Mouse (Mus musculus) hematopoietic stem cell, adult 5-6 weeks (primary cell): ENCODE measurements at regions not wholly inside any gene's neighbourhood (a gene's known extent, or its start where the extent isn't known, plus 50 kb on each side); places are given as distances from the start of the nearest gene placed in this dataset.
"Not testable (repeated sequence)": the region's sequence is repeated elsewhere in the genome, so short reads cannot be mapped to it uniquely, and the experiment has no call there.

Source experiments
- ATAC-seq, 2 experiments: fragments of 125-278 bp in 1 of 2; replicated peaks in 1 of 2; 2 replicates each; pipeline ENCODE4 v1.8.0; 2016 to 2017; ENCODE audit warnings: inconsistent platforms in 2 of 2, mild to moderate bottlenecking in 2 of 2, moderate number of reproducible peaks in 2 of 2, low read depth in 1 of 2, moderate TSS enrichment in 1 of 2; ENCODE audit not compliant: low FRiP score in 2 of 2, poor library complexity in 2 of 2, severe bottlenecking in 2 of 2, insufficient read depth in 1 of 2, low TSS enrichment in 1 of 2

DNA sequence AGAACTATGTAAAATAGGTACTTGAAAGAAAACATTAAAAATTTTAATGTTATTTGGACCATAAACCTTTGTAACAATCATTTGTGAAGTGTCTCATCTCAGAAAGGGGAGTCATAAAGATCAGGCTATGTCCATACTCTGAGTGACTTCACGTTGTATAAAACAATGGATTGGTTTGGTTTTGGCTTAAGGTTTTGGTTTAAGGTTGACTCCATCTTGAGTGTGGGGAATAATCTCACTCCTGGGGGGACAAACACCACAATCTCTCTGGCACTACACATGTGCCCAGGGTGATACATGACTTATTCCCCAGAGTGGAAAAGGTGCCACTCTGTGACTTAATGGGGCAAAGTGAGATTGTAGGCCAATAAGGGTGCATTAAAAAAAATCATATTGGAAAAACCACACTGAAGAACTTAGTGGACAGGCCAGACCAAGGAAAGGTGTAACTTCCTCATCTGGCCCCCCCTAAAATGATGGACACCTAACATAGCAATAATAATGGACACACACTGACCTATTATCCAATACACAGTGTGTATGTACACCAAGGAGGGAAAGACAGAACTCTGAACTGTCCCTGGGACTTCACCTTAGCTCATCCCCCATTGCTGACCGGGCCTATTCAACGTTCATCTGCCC, 89.2 kb upstream of the Cpsf6 start:
- no peak for ATAC-seq

DNA sequence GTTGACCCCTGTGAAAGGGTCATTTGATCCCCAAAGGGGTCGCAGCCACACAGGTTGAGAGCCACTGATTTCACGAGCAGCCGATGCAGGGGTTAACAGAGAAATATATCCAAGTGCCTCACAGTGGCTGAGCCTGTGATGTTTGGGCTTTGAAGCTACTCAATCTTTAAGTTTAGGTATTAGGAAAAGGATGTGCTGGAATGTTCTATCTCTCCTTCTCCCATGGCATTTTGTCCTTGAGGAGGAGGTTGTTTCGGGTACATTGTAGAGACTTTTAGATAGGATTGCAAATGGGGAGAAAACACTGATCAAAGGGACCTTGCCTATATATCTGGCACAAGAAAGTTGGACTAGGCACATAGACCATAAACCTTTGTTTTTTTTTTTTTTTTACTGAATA, 88.6 kb upstream of the Cpsf6 start:
- no peak for ATAC-seq

DNA sequence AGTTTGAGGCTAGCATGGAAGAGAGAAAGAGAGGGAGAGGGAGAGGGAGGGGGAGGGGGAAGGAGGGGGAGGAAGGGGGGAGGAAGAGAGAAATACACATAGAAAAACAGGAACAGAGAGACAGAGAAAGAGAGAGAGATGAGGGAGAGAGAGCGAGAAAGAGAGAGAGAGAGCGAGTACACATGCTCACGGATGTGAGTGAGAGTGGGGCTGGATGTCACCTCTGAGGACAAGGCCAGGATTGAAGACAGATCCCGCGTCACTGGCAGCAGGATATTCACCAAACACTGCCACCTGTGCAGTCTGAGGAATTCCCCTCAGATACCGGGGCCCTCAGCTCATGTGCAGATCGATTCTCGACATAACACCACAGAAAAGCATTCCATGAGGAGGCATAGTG, 87.3 kb upstream of the Cpsf6 start:
- ATAC-seq = no peak

DNA sequence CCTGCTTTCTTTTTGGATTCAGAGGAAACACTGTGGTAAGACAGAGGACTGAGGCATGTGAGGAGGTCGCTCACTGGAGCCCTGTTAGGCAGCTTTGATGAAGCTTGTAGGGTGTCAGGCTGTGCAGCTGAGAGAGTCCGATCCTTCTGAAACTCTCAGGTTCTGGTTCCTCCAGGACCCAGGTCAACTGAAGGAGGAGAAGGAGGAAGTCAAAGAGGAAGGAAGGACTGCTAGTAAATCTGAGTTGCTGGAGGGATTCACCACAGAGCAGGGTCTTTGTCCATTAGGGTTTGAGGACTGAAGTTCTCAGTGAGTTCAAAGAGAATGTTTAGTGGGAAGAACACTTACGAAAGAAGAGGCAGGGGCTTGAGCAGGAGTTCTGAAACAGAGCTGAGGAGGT, 86.6 kb upstream of the Cpsf6 start:
- 0 out of 4 replicates have a peak, but pooled peaks of 1 of the 2 experiments have one; percentile 22 for ATAC-seq

DNA sequence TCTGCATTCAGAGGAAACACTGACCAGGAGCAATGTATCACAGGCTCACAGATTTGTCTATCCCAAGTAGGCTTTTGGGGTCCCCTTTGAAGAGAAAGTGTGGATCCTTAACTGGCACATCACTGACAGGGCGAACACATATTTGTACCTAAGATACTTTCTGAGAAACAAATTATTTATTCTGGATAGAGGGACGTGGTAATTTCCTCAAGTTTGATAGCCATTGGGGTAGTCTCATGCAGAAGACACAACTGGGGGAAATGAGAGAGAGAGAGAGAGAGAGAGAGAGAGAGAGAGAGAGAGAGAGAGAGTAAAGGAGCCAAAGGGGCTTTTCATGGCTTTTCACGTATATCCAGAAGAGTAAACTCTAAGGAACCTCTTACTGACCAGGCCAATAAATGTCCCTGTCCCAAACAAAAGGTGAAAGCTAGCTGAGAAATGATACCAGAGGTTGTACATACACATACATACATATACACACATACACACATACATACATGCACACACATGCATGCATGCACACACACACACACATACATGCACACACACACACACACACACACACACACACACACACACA, 85.9 kb upstream of the Cpsf6 start:
- ATAC-seq = no peak

DNA sequence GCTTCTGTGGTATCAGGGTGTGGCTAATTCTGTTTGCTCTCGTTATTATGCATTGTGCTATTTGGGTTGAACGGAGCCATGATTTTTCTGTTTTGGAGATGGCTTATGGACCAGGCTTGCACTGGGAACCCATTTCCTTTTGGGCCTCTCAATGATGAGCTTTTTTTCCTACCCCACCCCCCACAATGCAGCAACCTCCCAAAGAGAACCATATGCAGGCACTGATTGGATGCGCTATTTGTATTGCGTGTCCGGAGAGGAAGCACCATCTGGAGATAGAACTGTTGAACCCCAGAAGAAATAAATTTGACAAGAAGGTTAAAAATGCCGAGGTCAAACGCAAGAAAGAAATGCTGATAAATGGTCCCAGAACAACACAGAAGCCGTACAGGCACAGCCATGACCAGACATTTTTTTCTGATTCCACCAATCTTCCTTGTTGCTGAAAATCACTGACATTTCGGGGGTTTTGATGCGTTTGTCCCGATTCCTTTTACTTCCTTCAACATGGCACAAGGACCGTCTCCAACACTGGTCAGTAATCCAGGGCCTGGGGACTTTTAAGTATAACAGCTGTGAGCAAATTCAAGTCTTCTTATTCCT, 85.3 kb upstream of the Cpsf6 start:
- no peak for ATAC-seq

DNA sequence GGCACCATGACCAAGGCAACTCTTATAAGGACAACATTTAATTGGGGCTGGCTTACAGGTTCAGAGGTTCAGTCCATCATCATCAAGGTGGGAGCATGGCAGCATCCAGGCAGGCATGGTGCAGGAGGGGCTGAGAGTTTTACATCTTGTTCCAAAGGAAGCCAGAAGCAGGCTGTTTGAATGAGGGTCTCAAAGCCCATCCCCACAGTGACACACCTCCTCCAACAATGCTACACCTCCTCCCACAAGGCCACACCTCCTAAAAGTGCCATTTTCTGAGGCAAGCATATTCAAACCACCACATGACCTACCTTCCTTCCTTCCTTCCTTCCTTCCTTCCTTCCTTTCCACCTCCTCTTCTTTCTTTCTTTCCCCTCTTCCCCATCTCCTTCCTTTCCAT, 84.5 kb upstream of the Cpsf6 start:
- ATAC-seq = not testable (repeated sequence)

DNA sequence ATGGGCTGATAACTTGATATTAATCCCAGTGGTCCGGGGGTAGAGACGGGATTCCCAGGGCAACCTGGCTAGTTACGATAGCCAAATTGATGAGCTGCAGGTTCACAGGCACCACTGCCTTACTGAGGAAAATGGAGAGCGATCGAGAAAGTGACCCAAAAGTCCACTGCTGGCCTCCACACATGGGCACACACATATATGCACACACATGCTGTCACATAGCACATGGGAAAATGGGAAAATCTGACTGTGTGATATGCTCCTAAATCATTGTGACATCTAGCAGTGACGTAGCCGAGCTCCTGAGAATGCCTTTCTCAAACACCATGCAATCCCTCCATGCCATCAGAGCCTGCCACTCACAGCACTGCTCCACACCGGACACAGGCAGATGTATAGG, 83.8 kb upstream of the Cpsf6 start:
- no peak for ATAC-seq

DNA sequence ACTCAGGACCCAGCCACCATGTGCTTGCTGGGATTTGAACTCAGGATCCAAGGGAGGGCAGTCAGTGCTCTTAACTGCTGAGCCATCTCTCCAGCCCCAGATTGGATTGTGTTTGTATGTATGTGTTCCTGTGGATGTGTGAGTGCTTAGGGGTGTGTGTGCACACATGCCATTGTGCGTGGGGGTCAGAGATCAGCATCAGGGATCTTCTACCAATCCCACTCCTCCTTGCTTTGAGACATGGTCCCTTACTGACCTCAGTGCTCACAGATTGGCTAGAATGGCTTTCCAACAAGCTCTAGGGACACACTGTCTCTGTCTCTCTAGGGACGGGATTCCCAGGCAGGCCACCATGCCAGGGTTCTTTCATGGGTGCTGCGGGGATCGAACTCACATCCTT, 83.1 kb upstream of the Cpsf6 start:
- ATAC-seq = no peak

DNA sequence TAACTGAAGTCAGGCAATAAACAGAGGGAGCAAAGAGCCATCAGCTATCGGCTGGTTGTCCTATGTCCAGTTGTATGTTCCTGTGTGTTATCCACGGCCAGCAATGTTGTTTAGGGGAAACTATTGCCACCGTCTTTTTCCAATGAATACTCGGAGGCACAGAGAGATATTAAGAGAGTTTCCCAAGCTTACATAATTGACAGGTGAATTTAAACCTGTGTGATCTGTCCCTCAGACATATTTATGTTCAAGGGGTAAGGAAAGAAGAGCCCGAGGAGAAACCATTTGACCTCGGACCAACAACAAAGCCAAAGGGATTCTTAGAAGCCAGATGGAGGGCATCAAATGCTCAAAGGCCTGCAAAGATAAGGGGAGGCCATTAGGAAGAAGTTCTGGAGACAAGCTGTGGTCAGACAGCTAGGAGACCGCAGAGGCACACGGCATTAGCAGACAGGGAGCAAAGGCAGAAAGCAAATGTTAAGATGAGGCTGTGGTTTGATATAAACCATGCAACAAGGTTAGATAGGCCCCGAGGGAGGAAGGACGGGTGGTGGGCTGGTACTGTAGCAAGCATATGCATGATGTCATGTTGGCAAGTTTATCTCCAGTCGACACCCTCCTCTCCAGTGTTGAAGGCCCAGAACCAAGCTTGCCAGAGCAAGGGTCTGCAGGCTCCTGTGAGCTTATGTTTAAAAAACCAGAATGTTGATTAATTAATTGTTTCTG, 82.1 kb upstream of the Cpsf6 start:
- ATAC-seq = peak in 1 of 2 experiments; percentile 21; a peak in 2 of 4 replicates

DNA sequence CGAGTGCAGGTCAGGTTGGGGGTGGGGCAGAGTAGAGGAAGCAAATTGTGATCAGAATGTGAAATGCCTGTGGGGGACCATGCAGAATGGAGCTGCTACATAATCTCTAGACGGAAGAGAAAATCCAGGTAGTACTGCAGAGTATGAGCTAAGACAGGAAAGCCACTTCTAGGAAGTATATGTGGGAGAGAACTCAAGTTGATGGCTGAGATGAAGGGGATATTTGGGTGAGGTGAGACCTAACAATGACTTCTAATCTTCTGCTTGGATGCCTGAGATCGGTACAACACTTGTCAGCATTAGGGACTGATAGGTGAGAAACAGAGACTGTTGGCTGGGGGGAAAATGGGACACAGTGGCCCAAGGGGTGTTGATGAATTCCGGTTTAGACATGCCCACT, 81.4 kb upstream of the Cpsf6 start:
- ATAC-seq = no peak

DNA sequence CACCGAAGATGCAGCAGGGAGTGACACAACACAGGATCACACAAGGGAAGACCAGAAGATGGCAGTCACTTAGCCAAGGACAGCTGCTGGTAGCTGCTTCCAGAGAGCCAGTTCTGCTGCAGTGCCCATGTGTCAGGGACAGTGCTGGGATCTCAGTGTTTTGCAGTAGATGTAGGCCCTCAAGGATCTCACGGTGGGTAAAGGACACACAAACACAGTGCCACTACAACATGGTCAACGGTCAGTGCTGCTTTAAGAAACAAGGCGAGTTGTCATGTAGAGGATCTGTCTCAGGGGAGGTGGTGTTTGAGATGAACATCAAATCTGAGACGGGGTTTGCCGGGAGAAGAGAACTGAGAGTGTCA, 80.5 kb upstream of the Cpsf6 start:
- no peak for ATAC-seq

DNA sequence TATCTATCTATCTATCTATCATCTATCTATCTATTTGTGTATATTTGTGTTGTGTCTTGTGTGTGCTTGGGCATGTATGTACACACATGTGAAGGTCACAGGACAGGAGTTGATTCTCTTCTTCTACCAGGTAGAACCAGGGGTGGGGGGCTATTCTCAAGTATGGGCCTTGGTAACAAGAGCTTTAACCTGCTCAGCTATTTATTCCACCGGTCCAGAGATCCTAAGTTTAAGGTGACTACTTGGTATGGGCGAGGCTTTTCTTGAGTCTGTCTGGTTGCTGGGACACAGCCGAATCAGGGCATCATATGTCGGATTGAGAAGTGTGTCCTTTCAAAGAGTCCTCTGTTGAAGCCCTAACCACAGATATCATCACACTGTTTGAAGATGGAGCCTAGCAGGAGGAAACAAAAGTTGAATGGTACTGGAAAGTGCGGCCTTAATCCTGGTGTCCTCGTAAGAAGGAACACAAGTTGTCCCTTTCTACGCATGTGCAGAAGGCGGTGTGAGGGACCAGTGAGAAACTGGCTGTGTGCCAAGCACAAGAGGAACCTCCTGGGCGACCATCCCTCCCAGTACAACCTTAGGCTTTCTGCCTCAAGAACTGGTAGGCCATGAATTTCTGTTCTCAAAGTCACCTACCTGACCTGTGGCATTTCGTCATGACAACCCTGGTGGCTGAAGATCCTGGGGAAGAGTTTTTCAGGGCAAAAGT, 80.0 kb upstream of the Cpsf6 start:
- no peak for ATAC-seq

DNA sequence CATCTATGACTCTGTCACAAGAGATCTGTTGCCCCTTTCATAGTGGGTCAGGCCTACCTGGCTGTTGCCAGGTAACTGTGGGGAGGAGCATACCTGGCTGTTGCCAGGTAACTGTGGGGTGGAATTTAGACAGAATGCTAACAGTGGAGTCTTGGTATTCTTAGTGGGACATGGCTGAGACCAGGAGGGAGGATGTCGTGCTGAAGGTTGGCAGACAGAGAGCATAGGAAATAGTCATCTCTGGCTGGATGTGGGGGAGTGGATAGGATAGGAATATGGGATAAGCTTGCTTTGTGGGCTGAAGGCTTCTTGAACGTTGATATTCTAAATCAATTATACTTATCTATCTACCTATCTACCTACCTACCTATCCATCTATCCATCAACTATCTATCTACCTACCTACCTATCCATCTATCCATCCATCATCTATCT, 79.2 kb upstream of the Cpsf6 start:
- ATAC-seq = no peak

DNA sequence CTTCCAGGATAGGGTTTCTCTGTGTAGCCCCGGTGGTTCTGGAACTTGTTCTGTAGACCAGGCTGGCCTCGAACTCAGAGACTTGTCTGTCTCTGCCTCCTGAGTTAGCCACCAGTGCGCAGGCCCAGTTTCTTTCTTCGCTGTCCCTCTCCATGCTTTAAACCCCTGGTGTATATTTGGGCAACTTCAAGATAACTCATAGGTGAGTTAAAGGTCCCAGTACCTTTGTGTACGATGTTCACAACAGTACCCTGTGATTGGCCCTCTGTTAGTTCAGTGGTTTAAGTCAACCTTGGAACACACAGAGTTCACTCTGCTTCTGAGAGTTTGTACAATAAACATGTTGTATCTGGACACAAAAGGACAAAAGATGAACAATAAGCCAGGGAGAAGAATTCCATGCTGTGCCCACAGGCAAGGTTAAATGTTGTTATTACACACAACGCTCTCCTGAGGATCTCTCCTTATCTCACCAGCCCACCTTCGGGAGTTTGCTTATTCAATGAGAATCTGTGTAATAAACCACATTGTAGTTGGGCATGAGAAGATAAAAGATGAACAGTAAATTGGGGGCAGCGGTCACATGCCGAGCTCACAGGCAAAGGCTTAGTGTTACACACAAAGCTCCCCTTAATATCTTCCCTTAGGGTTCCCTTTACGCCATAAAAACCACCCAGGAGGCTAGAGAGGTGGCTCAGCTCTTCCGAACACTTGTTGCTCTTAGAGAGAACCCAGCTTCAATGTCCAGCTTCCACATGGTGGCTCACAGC, 78.6 kb upstream of the Cpsf6 start:
- ATAC-seq = no peak

DNA sequence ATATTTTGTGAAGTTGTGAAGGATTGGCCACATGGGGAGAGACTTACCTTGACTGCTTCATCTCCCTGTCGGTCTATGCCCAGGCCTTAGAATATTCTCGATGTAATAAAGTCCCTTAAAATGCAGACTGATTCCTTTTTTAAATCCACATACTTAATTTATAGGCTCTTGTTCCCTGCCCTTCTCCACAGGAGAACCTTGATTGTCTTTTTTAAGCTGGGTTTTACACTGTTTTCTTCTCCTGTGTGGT, 77.8 kb upstream of the Cpsf6 start:
- ATAC-seq = no peak

DNA sequence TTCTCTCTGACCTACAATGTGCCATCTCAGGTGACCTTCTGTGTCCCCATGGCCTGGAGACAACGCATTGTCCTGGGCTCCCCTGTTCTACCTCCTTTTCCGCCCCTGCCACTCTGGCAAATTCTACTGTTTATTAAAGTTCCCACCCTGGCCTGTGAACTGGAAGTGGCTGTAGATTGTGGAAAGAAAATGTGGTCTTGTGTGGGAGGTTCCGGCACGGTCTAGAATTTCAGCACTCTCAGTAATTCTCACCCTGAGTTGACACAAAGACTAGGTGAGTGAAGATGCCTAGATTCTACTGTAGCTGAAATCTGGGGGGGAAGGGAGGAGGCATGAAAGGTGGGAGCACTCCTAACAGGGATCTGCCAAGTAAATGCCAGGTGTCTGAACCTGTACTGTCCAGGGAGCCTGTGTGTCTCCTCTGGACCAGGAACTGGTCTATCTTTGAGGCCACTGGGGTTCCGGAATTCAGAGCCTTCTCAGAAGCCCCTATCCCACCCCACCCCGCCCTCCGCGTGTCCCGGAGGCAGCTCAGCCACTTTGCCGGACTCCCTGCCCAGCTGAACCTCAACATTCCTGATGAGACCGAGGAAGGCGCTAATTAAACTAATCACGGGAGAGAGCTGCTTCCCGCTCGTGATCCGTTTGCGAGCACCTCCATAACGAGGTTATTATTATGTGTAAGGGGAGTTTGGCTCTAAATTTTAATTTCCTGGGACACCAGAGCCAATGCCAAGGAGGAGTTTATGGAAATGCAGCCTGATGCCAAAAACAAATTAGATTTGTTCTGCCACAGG, 77.3 kb upstream of the Cpsf6 start:
- no peak for ATAC-seq
